Mouse (Mus musculus) ES-Bruce4 (cell line): ENCODE results near the gene Camk2d. TPM values are rescaled to one million over a fixed set of nuclear protein-coding genes. Genes with fewer than 3 reads are reported as not detected.

ENCODE experiments used
- H3K27ac ChIP-seq: 2 replicates; pipeline ENCODE4 v1.5.1; 2012; ENCODE audit warnings: low read length, inconsistent platforms; ENCODE audit not compliant: insufficient read depth
- H3K27me3 ChIP-seq: 2 replicates; pipeline ENCODE4 v1.6.1; 2012; ENCODE audit warnings: mild to moderate bottlenecking, low read length, inconsistent platforms; ENCODE audit not compliant: control insufficient read depth, poor library complexity, insufficient read depth, severe bottlenecking
- H3K36me3 ChIP-seq: 2 replicates; pipeline ENCODE4 v1.6.1; 2012; ENCODE audit warnings: inconsistent platforms, mild to moderate bottlenecking, low read length, moderate library complexity; ENCODE audit not compliant: control insufficient read depth, poor library complexity, insufficient read depth, severe bottlenecking
- H3K4me1 ChIP-seq: one replicate; pipeline ENCODE4 v1.8.1; 2011; ENCODE audit warnings: low read length; ENCODE audit not compliant: control insufficient read depth, insufficient read depth
- H3K4me3 ChIP-seq: 2 replicates; pipeline ENCODE4 v1.5.1; 2011; ENCODE audit warnings: low read depth, mild to moderate bottlenecking, low read length
- H3K9ac ChIP-seq: 2 replicates; pipeline ENCODE4 v1.6.1; 2012; ENCODE audit warnings: low read depth, mild to moderate bottlenecking, inconsistent platforms; ENCODE audit not compliant: poor library complexity, severe bottlenecking
- H3K9me3 ChIP-seq: replicated peaks from 2 replicates; pipeline ENCODE4 v1.6.1; 2012; ENCODE audit warnings: mild to moderate bottlenecking, low read length, inconsistent platforms; ENCODE audit not compliant: control insufficient read depth, poor library complexity, insufficient read depth, severe bottlenecking
- CTCF ChIP-seq: IDR thresholded peaks from one replicate; pipeline ENCODE4 v1.8.1; 2011; ENCODE audit warnings: low read depth, low read length
- EP300 ChIP-seq: IDR thresholded peaks from 2 replicates; pipeline ENCODE4 v1.6.1; 2011; ENCODE audit warnings: low read depth, low read length; ENCODE audit not compliant: insufficient read depth
- POLR2A ChIP-seq: IDR thresholded peaks from one replicate; pipeline ENCODE4 v1.8.1; 2011; ENCODE audit warnings: low read length; ENCODE audit not compliant: insufficient read depth
- polyA plus RNA-seq: library from polyadenylated mRNA; stranded (reverse); fragments of >200 nt; gene quantifications from 2 replicates; pipeline ENCODE4 v1.2.4, GENCODE M21; 2011; ENCODE audit warnings: low read depth; ENCODE audit not compliant: missing spikeins, insufficient read depth, insufficient read length

The Camk2d gene
- polyA plus RNA-seq, 1 experiment: 32.9 TPM

DNA sequence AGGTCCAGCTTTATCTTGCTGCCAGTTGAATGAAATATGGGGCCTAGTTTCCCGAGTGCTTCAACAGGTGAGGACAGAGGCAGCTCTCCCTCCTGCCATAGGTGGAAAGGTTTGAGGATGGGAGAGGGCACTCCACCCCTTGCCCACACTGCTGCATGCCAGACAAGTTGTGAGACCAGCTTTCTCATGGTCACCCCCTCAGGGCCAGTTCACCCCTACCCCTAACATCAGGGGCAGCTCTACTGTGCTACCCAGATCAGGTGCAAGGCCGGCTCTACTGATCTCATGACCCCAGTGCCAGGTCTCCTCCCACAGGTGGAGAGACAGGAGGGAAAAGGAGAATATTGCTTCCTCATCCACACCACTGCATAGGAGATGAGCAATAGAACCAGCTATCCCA is 136.2 kb downstream of the Camk2d start:
- H3K27me3 ChIP-seq: no peaks in the 10 kb centered on the region
- no peak overlapping the region for H3K27ac ChIP-seq
- no peaks in the 10 kb centered on the region for H3K9me3 ChIP-seq
- no peak overlapping the region for H3K9ac ChIP-seq
- no peak overlapping the region for H3K4me3 ChIP-seq
- no peaks in the 10 kb centered on the region for H3K4me1 ChIP-seq
- no peaks in the 10 kb centered on the region for H3K36me3 ChIP-seq
- TF ChIP-seq POLR2A (no peak), CTCF (no peak), EP300 (no peak)

GRCm38 (mm10) chr3:126734533-126734932 is 138.4 kb downstream of the Camk2d start:
- H3K9ac ChIP-seq: no peak overlapping the region
- TF ChIP-seq POLR2A (no peak), CTCF (no peak), EP300 (no peak)

DNA sequence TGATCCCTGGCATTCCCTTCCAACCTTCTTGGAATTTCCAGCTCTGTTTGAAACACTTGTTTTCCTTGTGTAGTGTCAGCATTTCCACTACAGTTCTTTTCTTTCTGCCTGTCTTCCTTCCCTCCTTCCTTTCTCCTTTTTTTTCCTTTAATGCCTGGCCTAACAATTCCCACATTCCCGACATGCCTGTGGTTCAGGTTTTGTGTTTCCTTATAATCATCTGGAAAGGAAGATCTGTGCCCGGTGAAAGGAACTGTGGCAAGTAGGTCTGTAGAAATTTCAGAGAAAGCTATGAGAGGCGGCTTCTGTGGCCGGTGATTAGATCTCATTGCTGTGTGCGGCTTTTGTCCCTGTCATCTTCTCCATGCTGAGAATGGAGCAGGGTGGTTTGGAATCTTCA is 139.1 kb downstream of the Camk2d start:
- H3K4me3 ChIP-seq: no peak overlapping the region
- H3K9me3 ChIP-seq: no peaks in the 10 kb centered on the region
- TF ChIP-seq CTCF (no peak), POLR2A (no peak), EP300 (no peak)
- H3K27ac ChIP-seq: no peak overlapping the region
- H3K27me3 ChIP-seq: no peaks in the 10 kb centered on the region
- H3K9ac ChIP-seq: no peak overlapping the region
- H3K4me1 ChIP-seq: no peaks in the 10 kb centered on the region
- H3K36me3 ChIP-seq: no peaks in the 10 kb centered on the region

More at GRCm38 (mm10) chr3:126734533-126734932, 138.4 kb downstream of the Camk2d start:
- no peak overlapping the region for H3K4me3 ChIP-seq
- no peaks in the 10 kb centered on the region for H3K27me3 ChIP-seq
- H3K36me3 ChIP-seq: no peaks in the 10 kb centered on the region
- H3K27ac ChIP-seq: no peak overlapping the region
- H3K4me1 ChIP-seq: no peaks in the 10 kb centered on the region
- H3K9me3 ChIP-seq: no peaks in the 10 kb centered on the region

- Histone ChIP-seq H3K36me3 (no peaks in the 10 kb centered on the region), H3K27me3 (no peaks in the 10 kb centered on the region), H3K9ac (no peak overlapping the region), H3K4me1 (no peaks in the 10 kb centered on the region), H3K9me3 (no peaks in the 10 kb centered on the region), H3K27ac (no peak overlapping the region), H3K4me3 (no peak overlapping the region)
- no peak for TF ChIP-seq EP300
Observed at GRCm38 (mm10) chr3:126737128-126737527, 141.0 kb downstream of the Camk2d start.

- Histone ChIP-seq H3K9me3 (no peaks in the 10 kb centered on the region), H3K9ac (no peak overlapping the region), H3K27ac (no peak overlapping the region), H3K36me3 (no peaks in the 10 kb centered on the region), H3K4me1 (peaks cover 2% of the 10 kb centered on the region), H3K27me3 (no peaks in the 10 kb centered on the region), H3K4me3 (no peak overlapping the region)
- TF ChIP-seq POLR2A: no peak
- TF ChIP-seq EP300: no peak
- TF ChIP-seq CTCF: no peak
Observed at GRCm38 (mm10) chr3:126740146-126740545, 144.0 kb downstream of the Camk2d start.

GRCm38 (mm10) chr3:126744432-126745133 is 148.5 kb downstream of the Camk2d start:
- no peak overlapping the region for H3K27ac ChIP-seq

More at GRCm38 (mm10) chr3:126744432-126745133, 148.5 kb downstream of the Camk2d start:
- TF ChIP-seq EP300: no peak
- TF ChIP-seq POLR2A: no peak
- no peak for TF ChIP-seq CTCF
- Histone ChIP-seq H3K4me1 (peaks cover 2% of the 10 kb centered on the region), H3K27me3 (no peaks in the 10 kb centered on the region), H3K36me3 (no peaks in the 10 kb centered on the region), H3K9me3 (no peaks in the 10 kb centered on the region), H3K9ac (no peak overlapping the region), H3K4me3 (no peak overlapping the region)
